Mouse (Mus musculus): ENCODE measurements at regions not wholly inside any gene's neighbourhood (a gene's known extent, or its start where the extent isn't known, plus 50 kb on each side); places are given as distances from the start of the nearest gene placed in this dataset.

- DNase-seq (ENCODE audit: low spot score) = no peak
Observed at GRCm38 (mm10) chr7:68686396-68687139, 62.5 kb downstream of the Arrdc4 start.

GRCm38 (mm10) chr7:68682929-68683643 is 66.0 kb downstream of the Arrdc4 start:
- no peak for DNase-seq (ENCODE audit: low spot score)

- DNase-seq (ENCODE audit: low spot score) = no peak
Observed at GRCm38 (mm10) chr7:68682318-68682728, 66.7 kb downstream of the Arrdc4 start.

- no peak for DNase-seq (ENCODE audit: low spot score)
Observed at GRCm38 (mm10) chr7:68679770-68680169, 69.3 kb downstream of the Arrdc4 start.

GRCm38 (mm10) chr7:68667790-68668732 is 81.0 kb downstream of the Arrdc4 start:
- DNase-seq (ENCODE audit: low spot score) = no peak

- DNase-seq (ENCODE audit: low spot score) = no peak
Observed at GRCm38 (mm10) chr7:68667215-68667614, 81.8 kb downstream of the Arrdc4 start.

- no peak for DNase-seq (ENCODE audit: low spot score)
Observed at GRCm38 (mm10) chr7:68656354-68656753, 92.7 kb downstream of the Arrdc4 start.

GRCm38 (mm10) chr7:68653534-68653933 is 95.5 kb downstream of the Arrdc4 start:
- DNase-seq (ENCODE audit: low spot score) = no peak

- DNase-seq (ENCODE audit: low spot score) = no peak
Observed at GRCm38 (mm10) chr7:68651418-68651817, 97.6 kb downstream of the Arrdc4 start.

- DNase-seq (ENCODE audit: low spot score) = no peak
Observed at GRCm38 (mm10) chr7:68637556-68638215, 111.4 kb downstream of the Arrdc4 start.

- no peak for DNase-seq (ENCODE audit: low spot score)
Observed at GRCm38 (mm10) chr7:68621080-68621479, 128.0 kb downstream of the Arrdc4 start.

GRCm38 (mm10) chr7:68610499-68610898 is 138.5 kb downstream of the Arrdc4 start:
- DNase-seq (ENCODE audit: low spot score) = no peak

GRCm38 (mm10) chr7:68607170-68607569 is 141.9 kb downstream of the Arrdc4 start:
- DNase-seq (ENCODE audit: low spot score) = no peak

- DNase-seq (ENCODE audit: low spot score) = no peak
Observed at GRCm38 (mm10) chr7:68606278-68606677, 142.8 kb downstream of the Arrdc4 start.

- DNase-seq (ENCODE audit: low spot score) = no peak
Observed at GRCm38 (mm10) chr7:68603711-68604110, 145.3 kb downstream of the Arrdc4 start.

GRCm38 (mm10) chr7:68602003-68602402 is 147.0 kb downstream of the Arrdc4 start:
- no peak for DNase-seq (ENCODE audit: low spot score)

GRCm38 (mm10) chr7:68594017-68594386 is 155.0 kb downstream of the Arrdc4 start:
- DNase-seq (ENCODE audit: low spot score) = no peak

GRCm38 (mm10) chr7:68593344-68594016 is 155.6 kb downstream of the Arrdc4 start:
- no peak for DNase-seq (ENCODE audit: low spot score)

- no peak for DNase-seq (ENCODE audit: low spot score)
Observed at GRCm38 (mm10) chr7:68582540-68583325, 166.3 kb downstream of the Arrdc4 start.

GRCm38 (mm10) chr7:68580650-68581049 is 168.4 kb downstream of the Arrdc4 start:
- peak; percentile 79 for DNase-seq (ENCODE audit: low spot score)

All from testis, postnatal 10 days (tissue).